Mouse (Mus musculus) heart, adult 8-10 months (tissue): ENCODE results near the gene Snx4. TPM values are rescaled to one million over a fixed set of nuclear protein-coding genes. Genes with fewer than 3 reads are reported as not detected.

Experiments
- DNase-seq: peaks from one replicate; pipeline ENCODE4 v3.0.0; 2022; ENCODE audit warnings: low spot score
- total RNA-seq, 4 experiments: library from RNA; stranded (reverse); gene quantifications; 2 replicates each; pipeline ENCODE4 v1.2.4; 2022

The Snx4 gene
- total RNA-seq, 4 experiments from 2014 or later: 20.3 to 25.2 (median 22.8) TPM

- no peak for DNase-seq
Observed at GRCm38 (mm10) chr16:33342356-33342755, 91.1 kb downstream of the Snx4 start.

- DNase-seq: no peak
Observed at GRCm38 (mm10) chr16:33343106-33343505, 91.9 kb downstream of the Snx4 start.

- no peak for DNase-seq
Observed at GRCm38 (mm10) chr16:33343601-33344000, 92.4 kb downstream of the Snx4 start.

- DNase-seq: no peak
Observed at GRCm38 (mm10) chr16:33344379-33344778, 93.1 kb downstream of the Snx4 start.

- DNase-seq: no peak
Observed at GRCm38 (mm10) chr16:33344875-33345274, 93.6 kb downstream of the Snx4 start.

- no peak for DNase-seq
Observed at GRCm38 (mm10) chr16:33346376-33346775, 95.1 kb downstream of the Snx4 start.

GRCm38 (mm10) chr16:33347134-33347533 is 95.9 kb downstream of the Snx4 start:
- DNase-seq: no peak

Other genes starting within 250 kb of the Snx4 start
- gene Iqcg, start 195.2 kb upstream of the Snx4 start, total RNA-seq: 1 to 10 TPM in 1 of 4 experiments, under 1 TPM in 3; 0.31 to 1.6 (median 0.45) TPM
- 100 to 1,000 TPM; 282 to 337 (median 300) TPM for gene Rpl35a, start 195.0 kb upstream of the Snx4 start, total RNA-seq
- 1 to 10 TPM; 1.5 to 5.4 (median 2.1) TPM for gene Lmln, start 188.9 kb upstream of the Snx4 start, total RNA-seq
- gene Osbpl11, start 66.4 kb upstream of the Snx4 start, total RNA-seq: 10 to 100 TPM; 16.1 to 21.6 (median 17.0) TPM
- gene Zfp148, start 129.4 kb downstream of the Snx4 start, total RNA-seq: 10 to 100 TPM; 37.2 to 41.2 (median 38.7) TPM